30 mouse cellular contexts compared by ENCODE assay signal in the genomic region with DNA sequence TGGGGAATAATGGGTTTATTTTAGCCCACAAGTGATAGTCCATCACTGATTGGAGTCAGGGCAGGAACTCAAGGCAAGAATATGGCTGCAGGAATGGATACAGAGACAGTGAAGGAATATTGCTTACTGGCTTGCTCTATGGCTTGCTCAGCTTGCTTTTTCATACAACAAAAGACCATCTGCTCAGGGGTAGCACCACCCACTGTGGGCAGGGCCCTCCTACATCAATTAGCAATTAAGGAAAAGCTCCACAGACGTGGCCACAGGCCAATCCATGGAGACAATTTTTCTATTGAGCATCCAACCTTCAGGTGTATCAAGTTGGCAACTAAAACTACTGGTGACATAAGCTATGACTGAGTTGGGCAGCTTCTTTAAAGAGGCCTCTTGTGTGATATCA.
DNase-seq lines count a peak whose midpoint lies in the region; ATAC-seq and TF ChIP-seq lines count a peak whose summit lies in the region.
"Had no signal": no experiment of that assay in that cellular context is flagged by ENCODE, and none has a peak within 500 bp of the region (broad histone marks: within the 10 kb centered on the region; RNA-seq: fewer than 3 reads in every experiment).

No protein-coding gene starts in this region.

- no peak overlapping the region for H3K4me3 ChIP-seq in forebrain, embryonic 12.5 days (replicated peaks)
- no peak overlapping the region for H3K4me3 ChIP-seq in forebrain, postnatal 0 days (ENCODE audit: low read depth, low read length)
- H3K4me3 ChIP-seq in forebrain, embryonic 14.5 days (ENCODE audit: low read depth, low read length) = no peak overlapping the region
- H3K4me3 ChIP-seq: gastrocnemius, adult 2 months; heart, adult 2 months; hindbrain, embryonic 12.5 days; kidney, embryonic 15.5 days; layer of hippocampus, adult 2 months; limb, embryonic 10.5 days; limb, embryonic 15.5 days; liver, embryonic 13.5 days; neural tube, embryonic 12.5 days; stomach, embryonic 15.5 days had no signal

- peak; percentile 53; the same call in 1 of the 2 replicates for ATAC-seq in forebrain, embryonic 12.5 days (ENCODE audit: low FRiP score)
- no peak for ATAC-seq in forebrain, postnatal 0 days
- peak; percentile 82 for ATAC-seq in forebrain, embryonic 14.5 days
- ATAC-seq: CD4-positive, CD25-positive, alpha-beta regulatory T cell, adult 4 months; inflammation-experienced regulatory T-cells, adult 6 months; lung, postnatal 0 days had no signal

- no peaks in the 10 kb centered on the region for H3K27me3 ChIP-seq in forebrain, embryonic 12.5 days
- H3K27me3 ChIP-seq in forebrain, postnatal 0 days (ENCODE audit: insufficient read depth, low read length) = no peaks in the 10 kb centered on the region
- no peaks in the 10 kb centered on the region for H3K27me3 ChIP-seq in forebrain, embryonic 14.5 days (replicated peaks; ENCODE audit: control insufficient read depth, insufficient read depth, low read length)
- H3K27me3 ChIP-seq: hindbrain, embryonic 12.5 days; kidney, embryonic 15.5 days; limb, embryonic 15.5 days; liver, embryonic 13.5 days; neural tube, embryonic 12.5 days; stomach, embryonic 15.5 days had no signal

- H3K36me3 ChIP-seq in forebrain, embryonic 12.5 days (replicated peaks) = no peaks in the 10 kb centered on the region
- H3K36me3 ChIP-seq in forebrain, postnatal 0 days (ENCODE audit: insufficient read depth) = no peaks in the 10 kb centered on the region
- H3K36me3 ChIP-seq in forebrain, embryonic 14.5 days (ENCODE audit: control insufficient read depth, insufficient read depth, low read length) = no peaks in the 10 kb centered on the region
- H3K36me3 ChIP-seq: hindbrain, embryonic 12.5 days; kidney, embryonic 15.5 days; limb, embryonic 10.5 days; limb, embryonic 15.5 days; liver, embryonic 13.5 days; neural tube, embryonic 12.5 days; stomach, embryonic 15.5 days had no signal

- H3K4me2 ChIP-seq in forebrain, embryonic 12.5 days = no peak overlapping the region
- no peak overlapping the region for H3K4me2 ChIP-seq in forebrain, postnatal 0 days (ENCODE audit: low read depth)
- H3K4me2 ChIP-seq in forebrain, embryonic 14.5 days (ENCODE audit: low read length) = no peak overlapping the region
- H3K4me2 ChIP-seq: hindbrain, embryonic 12.5 days; kidney, embryonic 15.5 days; limb, embryonic 15.5 days; liver, embryonic 13.5 days; neural tube, embryonic 12.5 days; stomach, embryonic 15.5 days had no signal

- no peaks in the 10 kb centered on the region for H3K4me1 ChIP-seq in forebrain, embryonic 12.5 days
- H3K4me1 ChIP-seq in forebrain, postnatal 0 days (ENCODE audit: insufficient read depth) = 0 out of 2 replicates have a peak, but pooled peaks cover 6% of the 10 kb centered on the region
- H3K4me1 ChIP-seq in forebrain, embryonic 14.5 days (ENCODE audit: control insufficient read depth, insufficient read depth, low read length) = peaks cover 2% of the 10 kb centered on the region; the same call in 1 of the 2 replicates
- H3K4me1 ChIP-seq: hindbrain, embryonic 12.5 days; limb, embryonic 10.5 days; limb, embryonic 15.5 days; liver, embryonic 13.5 days; neural tube, embryonic 12.5 days; stomach, embryonic 15.5 days had no signal

- no peak overlapping the region for H3K9ac ChIP-seq in forebrain, embryonic 12.5 days
- H3K9ac ChIP-seq in forebrain, postnatal 0 days = no peak overlapping the region
- no peak overlapping the region for H3K9ac ChIP-seq in forebrain, embryonic 14.5 days (ENCODE audit: low read length)
- H3K9ac ChIP-seq: hindbrain, embryonic 12.5 days; kidney, embryonic 15.5 days; limb, embryonic 15.5 days; liver, embryonic 13.5 days; neural tube, embryonic 12.5 days; stomach, embryonic 15.5 days had no signal

- no peak for TF ChIP-seq CTCF in forebrain, postnatal 0 days (IDR thresholded peaks at IDR 0.05; ENCODE audit: low read depth)

- intact Hi-C loops in left cerebral cortex, postnatal 4 days (cut with DNase I) = no loop called here

- no peak for DNase-seq in forebrain, postnatal 0 days
- DNase-seq in left cerebral cortex, postnatal 4 days = peak; percentile 54
- DNase-seq in left cerebral cortex, adult 9 months (ENCODE audit: low spot score in 2 of 2) = no peak
- DNase-seq in forebrain, embryonic 14.5 days (ENCODE audit: low spot score) = peak; percentile 71
- peak; percentile 21 for DNase-seq in retina, postnatal 1 day
- DNase-seq in lung, postnatal 10 days = no peak
- DNase-seq: adrenal gland, postnatal 14 days; cerebellum, adult 11-12 months; cerebellum, postnatal 25 days; gastrocnemius, adult 2 months; heart, adult 2 months; heart, postnatal 14 days; kidney, adult 11 months; kidney, postnatal 25 days; liver, embryonic 13.5 days; lung, adult 18-20 months; midbrain, embryonic 14.5 days; thymus, postnatal 14 days had no signal

- WGBS in forebrain, embryonic 12.5 days = 0% methylated on average over 1 of the region's 1 CpGs
- WGBS in forebrain, postnatal 0 days = 26% methylated on average over 1 of the region's 1 CpGs
- WGBS in forebrain, embryonic 14.5 days = 10% methylated on average over 1 of the region's 1 CpGs

- H3K27ac ChIP-seq in forebrain, embryonic 12.5 days = no peak overlapping the region
- no peak overlapping the region for H3K27ac ChIP-seq in forebrain, postnatal 0 days (ENCODE audit: low read depth, low read length)
- H3K27ac ChIP-seq in forebrain, embryonic 14.5 days (ENCODE audit: low read depth, low read length) = peak overlapping the region; percentile 9; the same call in 1 of the 2 replicates
- H3K27ac ChIP-seq: gastrocnemius, adult 2 months; heart, adult 2 months; hindbrain, embryonic 12.5 days; kidney, embryonic 15.5 days; layer of hippocampus, adult 2 months; limb, embryonic 10.5 days; limb, embryonic 15.5 days; liver, embryonic 13.5 days; macrophage; neural tube, embryonic 12.5 days; stomach, embryonic 15.5 days had no signal

- H3K9me3 ChIP-seq in forebrain, embryonic 12.5 days = no peaks in the 10 kb centered on the region
- H3K9me3 ChIP-seq in forebrain, postnatal 0 days (ENCODE audit: low read length) = no peaks in the 10 kb centered on the region
- no peaks in the 10 kb centered on the region for H3K9me3 ChIP-seq in forebrain, embryonic 14.5 days (replicated peaks; ENCODE audit: control insufficient read depth, low read length)
- H3K9me3 ChIP-seq: hindbrain, embryonic 12.5 days; kidney, embryonic 15.5 days; limb, embryonic 10.5 days; limb, embryonic 15.5 days; liver, embryonic 13.5 days; neural tube, embryonic 12.5 days; stomach, embryonic 15.5 days had no signal

Comparison
In these comparisons a context has a peak if more than half of its experiments do, and no peak if none do; other contexts are left out.
1. DNase-seq: peak in left cerebral cortex, postnatal 4 days (single experiment), forebrain, embryonic 14.5 days (single experiment) and retina, postnatal 1 day (single experiment); none in forebrain, postnatal 0 days (single experiment), left cerebral cortex, adult 9 months (0 of 2) and lung, postnatal 10 days (single experiment).